Mouse (Mus musculus) embryonic facial prominence, embryonic 15.5 days (tissue): Measurements from ENCODE around the gene Amn1. TPM values are rescaled to one million over a fixed set of nuclear protein-coding genes. Genes with fewer than 3 reads are reported as not detected.
"Not testable (repeated sequence)": the region's sequence is repeated elsewhere in the genome, so short reads cannot be mapped to it uniquely, and the experiment has no call there.

Experiments
- ATAC-seq: fragments of 200-750 bp; cut with Nextera tagmentation; 2 replicates; pipeline ENCODE4 v1.8.0; 2017; ENCODE audit warnings: low read depth, moderate TSS enrichment; ENCODE audit not compliant: insufficient number of reproducible peaks, low FRiP score, low TSS enrichment
- H3K27ac ChIP-seq: fragments of 300-500 bp; sonication (generic); replicated peaks from 2 replicates; pipeline ENCODE4 v1.5.1; 2015; ENCODE audit warnings: mild to moderate bottlenecking, inconsistent platforms
- H3K27me3 ChIP-seq: fragments of 300-500 bp; sonication (generic); 2 replicates; pipeline ENCODE4 v1.6.1; 2015; ENCODE audit warnings: inconsistent platforms
- H3K36me3 ChIP-seq: fragments of 300-500 bp; sonication (generic); 2 replicates; pipeline ENCODE4 v1.6.1; 2015; ENCODE audit warnings: mild to moderate bottlenecking, inconsistent platforms
- H3K4me1 ChIP-seq: fragments of 300-500 bp; sonication (generic); 2 replicates; pipeline ENCODE4 v1.6.1; 2015; ENCODE audit warnings: inconsistent platforms
- H3K4me2 ChIP-seq: fragments of 300-500 bp; sonication (generic); replicated peaks from 2 replicates; pipeline ENCODE4 v1.6.1; 2015; ENCODE audit warnings: mild to moderate bottlenecking, inconsistent platforms
- H3K4me3 ChIP-seq: fragments of 300-500 bp; sonication (generic); replicated peaks from 2 replicates; pipeline ENCODE4 v1.5.1; 2015; ENCODE audit warnings: mild to moderate bottlenecking, inconsistent platforms
- H3K9ac ChIP-seq: fragments of 300-500 bp; sonication (generic); 2 replicates; pipeline ENCODE4 v1.6.1; 2015; ENCODE audit warnings: inconsistent platforms
- H3K9me3 ChIP-seq: fragments of 300-500 bp; sonication (generic); replicated peaks from 2 replicates; pipeline ENCODE4 v1.6.1; 2016; ENCODE audit warnings: inconsistent platforms
- WGBS: fragments of 180-500 bp; shearing (Covaris S2); methylation state at CpG from one replicate; pipeline ENCODE4 v1.1.7; 2015; 5-methylcytosine and 5-hydroxymethylcytosine counted together
- polyA plus RNA-seq: library from polyadenylated mRNA; unstranded; fragments of >200 nt; fragmentation: Nextera tagmentation; extraction: Ambion mirVana; gene quantifications from 2 replicates; pipeline ENCODE4 v1.2.1, GENCODE M21; 2015

The Amn1 gene
- polyA plus RNA-seq, 1 experiment from 2014 or later: 29.7 TPM

DNA sequence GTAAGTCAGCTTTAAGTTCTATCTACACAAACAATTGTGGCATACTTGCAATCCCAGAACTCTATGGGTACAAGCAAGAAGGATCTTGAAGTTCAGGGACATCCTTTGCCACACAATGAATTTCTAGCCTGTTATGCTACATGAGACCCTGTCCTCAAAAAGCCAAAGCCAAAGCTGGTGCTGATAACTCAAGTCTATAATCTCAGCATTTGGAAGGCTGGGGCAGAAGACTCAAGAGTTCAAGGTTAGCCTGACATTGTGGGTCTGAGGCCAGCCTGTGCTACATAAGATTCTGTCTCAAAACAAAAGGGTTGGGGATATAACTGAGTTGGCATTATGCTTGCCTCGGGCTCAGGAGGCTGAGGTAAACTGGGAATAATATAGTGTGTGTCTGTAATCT is 1.1 kb downstream of the Amn1 start:
- H3K27me3 ChIP-seq: no peaks in the 10 kb centered on the region
- no peak overlapping the region for H3K9ac ChIP-seq

GRCm38 (mm10) chr6:149184007-149184406 is 4.5 kb downstream of the Amn1 start:
- WGBS: 94% methylated on average over 1 of the region's 1 CpGs
- Histone ChIP-seq H3K9ac (no peak overlapping the region), H3K4me3 (no peak overlapping the region), H3K27ac (no peak overlapping the region), H3K4me1 (0 out of 2 replicates have a peak, but pooled peaks cover 5% of the 10 kb centered on the region), H3K27me3 (no peaks in the 10 kb centered on the region), H3K9me3 (no peaks in the 10 kb centered on the region), H3K4me2 (no peak overlapping the region), H3K36me3 (peaks cover 28% of the 10 kb centered on the region)
- no peak for ATAC-seq

More for the DNA sequence above, 1.1 kb downstream of the Amn1 start:
- H3K27ac ChIP-seq: no peak overlapping the region
- peak overlapping the region; percentile 89 for H3K4me3 ChIP-seq
- peaks cover 6% of the 10 kb centered on the region for H3K36me3 ChIP-seq
- 73% methylated on average over 1 of the region's 1 CpGs for WGBS
- 0 out of 2 replicates have a peak, but pooled peaks cover 5% of the 10 kb centered on the region for H3K4me1 ChIP-seq
- peak overlapping the region; percentile 60 for H3K4me2 ChIP-seq
- no peak for ATAC-seq
- H3K9me3 ChIP-seq: no peaks in the 10 kb centered on the region

GRCm38 (mm10) chr6:149179064-149179463 is 9.4 kb downstream of the Amn1 start:
- ATAC-seq: no peak
- H3K9ac ChIP-seq: no peak overlapping the region
- H3K4me1 ChIP-seq: no peaks in the 10 kb centered on the region
- H3K4me3 ChIP-seq: no peak overlapping the region
- H3K27me3 ChIP-seq: no peaks in the 10 kb centered on the region
- H3K36me3 ChIP-seq: peaks cover 71% of the 10 kb centered on the region
- no peak overlapping the region for H3K27ac ChIP-seq
- H3K9me3 ChIP-seq: no peaks in the 10 kb centered on the region
- no peak overlapping the region for H3K4me2 ChIP-seq

DNA sequence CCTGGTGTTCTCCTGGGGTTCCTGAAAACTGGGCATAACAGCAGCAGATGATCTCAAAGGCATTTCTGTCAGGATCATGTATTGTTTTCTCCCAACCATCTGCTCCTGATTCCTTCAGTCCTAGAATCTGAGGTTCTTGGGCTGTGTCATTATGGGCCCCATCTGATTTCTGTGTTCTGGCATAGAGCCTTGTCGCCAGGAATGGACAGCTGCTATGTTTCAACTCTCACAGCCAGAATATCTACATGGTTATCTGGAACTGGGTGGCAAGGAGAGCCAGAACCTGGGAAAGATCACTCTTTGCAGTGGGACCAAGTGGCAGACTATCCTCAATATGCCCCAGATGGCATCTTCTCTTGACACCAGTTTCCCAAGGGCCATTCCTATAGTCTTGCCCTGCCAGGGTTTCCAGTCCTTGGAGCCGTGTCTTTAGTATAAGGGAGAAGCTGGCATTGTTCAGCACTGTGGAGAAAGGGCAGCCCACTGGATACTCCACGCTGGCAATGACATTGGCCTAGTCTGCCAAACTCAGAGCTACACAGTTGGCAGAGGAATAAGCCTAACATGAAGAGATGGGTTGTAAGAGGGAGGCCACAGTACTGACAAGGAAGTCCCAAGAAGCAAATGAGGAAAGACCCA is 13.5 kb downstream of the Amn1 start:
- no peaks in the 10 kb centered on the region for H3K4me1 ChIP-seq
- peaks cover 50% of the 10 kb centered on the region for H3K36me3 ChIP-seq
- no peak overlapping the region for H3K4me2 ChIP-seq
- no peak for ATAC-seq
- H3K27ac ChIP-seq: no peak overlapping the region
- no peak overlapping the region for H3K9ac ChIP-seq
- H3K4me3 ChIP-seq: no peak overlapping the region
- 91% methylated on average over 3 of the region's 3 CpGs for WGBS
- no peaks in the 10 kb centered on the region for H3K27me3 ChIP-seq
- H3K9me3 ChIP-seq: no peaks in the 10 kb centered on the region

- Histone ChIP-seq H3K9me3 (no peaks in the 10 kb centered on the region), H3K4me1 (no peaks in the 10 kb centered on the region), H3K36me3 (peaks cover 45% of the 10 kb centered on the region), H3K27me3 (no peaks in the 10 kb centered on the region), H3K4me3 (no peak overlapping the region), H3K9ac (no peak overlapping the region), H3K27ac (no peak overlapping the region), H3K4me2 (no peak overlapping the region)
- WGBS: 77% methylated on average over 4 of the region's 4 CpGs
- no peak for ATAC-seq
Observed at GRCm38 (mm10) chr6:149173831-149174625, 14.5 kb downstream of the Amn1 start.

DNA sequence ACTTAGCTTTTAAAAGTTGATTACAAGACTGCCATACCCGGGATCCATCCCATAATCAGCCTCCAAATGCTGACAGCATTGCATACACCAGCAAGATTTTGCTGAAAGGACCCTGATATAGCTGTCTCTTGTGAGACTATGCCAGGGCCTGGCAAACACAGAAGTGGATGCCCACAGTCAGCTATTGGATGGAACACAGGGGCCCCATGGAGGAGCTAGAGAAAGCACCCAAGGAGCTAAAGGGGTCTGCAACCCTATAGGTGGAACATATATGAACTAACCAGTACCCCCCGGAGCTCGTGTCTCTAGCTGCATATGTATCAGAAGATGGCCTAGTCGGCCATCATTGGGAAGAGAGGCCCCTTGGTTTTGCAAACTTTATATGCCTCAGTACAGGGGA is 18.5 kb downstream of the Amn1 start:
- peaks cover 33% of the 10 kb centered on the region for H3K36me3 ChIP-seq
- not testable (repeated sequence) for H3K4me3 ChIP-seq, H3K27me3 ChIP-seq, H3K9ac ChIP-seq, H3K4me2 ChIP-seq, H3K27ac ChIP-seq, ATAC-seq, H3K9me3 ChIP-seq, H3K4me1 ChIP-seq
- 89% methylated on average over 4 of the region's 4 CpGs for WGBS

GRCm38 (mm10) chr6:149168436-149168835 is 20.1 kb downstream of the Amn1 start:
- H3K4me1 ChIP-seq: no peaks in the 10 kb centered on the region
- no peak overlapping the region for H3K27ac ChIP-seq
- no peak overlapping the region for H3K4me2 ChIP-seq
- no peaks in the 10 kb centered on the region for H3K27me3 ChIP-seq
- H3K9me3 ChIP-seq: 0 out of 2 replicates have a peak, but pooled peaks cover 3% of the 10 kb centered on the region
- peaks cover 31% of the 10 kb centered on the region for H3K36me3 ChIP-seq
- H3K9ac ChIP-seq: no peak overlapping the region
- no peak for ATAC-seq
- WGBS: 93% methylated on average over 2 of the region's 2 CpGs
- H3K4me3 ChIP-seq: no peak overlapping the region

DNA sequence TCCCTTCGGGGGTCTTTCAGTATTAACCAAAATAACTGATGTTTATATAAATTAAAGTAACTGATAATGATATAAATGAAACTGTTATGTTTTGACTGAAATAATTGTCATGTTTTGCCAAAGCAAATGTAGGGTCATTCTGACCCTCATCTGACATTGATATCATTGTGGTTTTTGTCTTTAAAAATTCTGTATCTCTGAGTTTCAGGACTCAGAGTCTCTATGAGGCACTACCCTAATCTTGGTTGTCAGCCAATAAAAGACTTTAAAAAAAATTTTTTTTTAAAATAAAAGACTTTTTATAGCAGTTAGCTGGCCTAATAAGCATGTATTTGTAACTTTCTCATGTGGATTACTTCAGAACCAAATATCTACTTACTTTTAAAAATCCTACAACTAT is 20.8 kb downstream of the Amn1 start:
- no peak overlapping the region for H3K4me3 ChIP-seq
- H3K36me3 ChIP-seq: peaks cover 31% of the 10 kb centered on the region
- 92% methylated on average over 1 of the region's 1 CpGs for WGBS
- no peak overlapping the region for H3K27ac ChIP-seq
- 0 out of 2 replicates have a peak, but pooled peaks cover 3% of the 10 kb centered on the region for H3K9me3 ChIP-seq
- H3K4me1 ChIP-seq: no peaks in the 10 kb centered on the region
- H3K4me2 ChIP-seq: no peak overlapping the region
- no peak overlapping the region for H3K9ac ChIP-seq
- no peaks in the 10 kb centered on the region for H3K27me3 ChIP-seq
- no peak for ATAC-seq

DNA sequence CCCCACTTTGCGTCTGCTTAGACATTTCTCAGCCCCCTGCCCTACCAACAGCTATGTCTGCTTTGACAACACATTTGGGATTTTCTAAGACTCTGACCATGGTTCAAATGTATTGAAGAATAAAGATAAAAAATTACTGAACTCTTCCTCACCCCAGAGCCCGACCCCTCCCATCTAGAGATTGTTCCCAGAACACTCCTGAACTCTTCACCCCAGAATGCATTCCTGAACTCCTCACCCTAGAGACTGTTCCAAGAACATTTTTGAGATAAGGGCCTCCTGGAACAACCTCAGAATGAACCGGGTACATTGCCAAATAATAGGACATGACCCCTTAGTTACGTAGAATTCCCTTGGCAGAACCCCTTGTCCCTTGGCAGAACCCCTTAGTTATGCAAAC is 21.5 kb downstream of the Amn1 start:
- not testable (repeated sequence) for H3K27ac ChIP-seq, H3K9ac ChIP-seq, H3K4me2 ChIP-seq, H3K4me3 ChIP-seq, H3K9me3 ChIP-seq, ATAC-seq, H3K4me1 ChIP-seq, H3K27me3 ChIP-seq
- H3K36me3 ChIP-seq: peaks cover 34% of the 10 kb centered on the region
- 94% methylated on average over 3 of the region's 4 CpGs for WGBS

GRCm38 (mm10) chr6:149155031-149155841 is 33.3 kb downstream of the Amn1 start:
- no peak for ATAC-seq
- no peaks in the 10 kb centered on the region for H3K4me1 ChIP-seq
- 62% methylated on average over 3 of the region's 3 CpGs for WGBS
- no peak overlapping the region for H3K4me3 ChIP-seq
- H3K36me3 ChIP-seq: peaks cover 29% of the 10 kb centered on the region
- H3K9ac ChIP-seq: no peak overlapping the region
- H3K9me3 ChIP-seq: no peaks in the 10 kb centered on the region
- H3K4me2 ChIP-seq: no peak overlapping the region
- no peak overlapping the region for H3K27ac ChIP-seq
- no peaks in the 10 kb centered on the region for H3K27me3 ChIP-seq
